Mouse (Mus musculus) midbrain, embryonic 15.5 days (tissue): ENCODE data around the gene Mbd4. TPM values are rescaled to one million over a fixed set of nuclear protein-coding genes. Genes with fewer than 3 reads are reported as not detected.
A peak's percentile ranks its signal among the peaks of the same experiment; 100 is the strongest.
"Not testable (repeated sequence)": the region's sequence is repeated elsewhere in the genome, so short reads cannot be mapped to it uniquely, and the experiment has no call there.

Experiments used
- ATAC-seq: fragments of 200-750 bp; cut with Nextera tagmentation; replicated peaks from 2 replicates; pipeline ENCODE4 v1.8.0; 2017; ENCODE audit warnings: moderate TSS enrichment
- H3K27ac ChIP-seq: fragments of 300-500 bp; sonication (generic); 2 replicates; pipeline ENCODE4 v1.5.1; 2015; ENCODE audit warnings: mild to moderate bottlenecking, inconsistent platforms
- H3K27me3 ChIP-seq: fragments of 300-500 bp; sonication (generic); replicated peaks from 2 replicates; pipeline ENCODE4 v1.6.1; 2015; ENCODE audit warnings: inconsistent platforms
- H3K36me3 ChIP-seq: fragments of 300-500 bp; sonication (generic); replicated peaks from 2 replicates; pipeline ENCODE4 v1.6.1; 2015; ENCODE audit warnings: inconsistent platforms
- H3K4me1 ChIP-seq: fragments of 300-500 bp; sonication (generic); 2 replicates; pipeline ENCODE4 v1.6.1; 2015; ENCODE audit warnings: inconsistent platforms
- H3K4me2 ChIP-seq: fragments of 300-500 bp; sonication (generic); 2 replicates; pipeline ENCODE4 v1.6.1; 2015; ENCODE audit warnings: inconsistent platforms, mild to moderate bottlenecking, moderate library complexity
- H3K4me3 ChIP-seq: fragments of 300-500 bp; sonication (generic); 2 replicates; pipeline ENCODE4 v1.5.1; 2015; ENCODE audit warnings: mild to moderate bottlenecking, inconsistent platforms
- H3K9ac ChIP-seq: fragments of 300-500 bp; sonication (generic); 2 replicates; pipeline ENCODE4 v1.6.1; 2015; ENCODE audit warnings: mild to moderate bottlenecking, inconsistent platforms
- H3K9me3 ChIP-seq: fragments of 300-500 bp; sonication (generic); 2 replicates; pipeline ENCODE4 v1.6.1; 2016; ENCODE audit warnings: inconsistent platforms
- WGBS: fragments of 180-500 bp; shearing (Covaris S2); methylation state at CpG from one replicate; pipeline ENCODE4 v1.1.7; 2015; ENCODE audit warnings: mixed read lengths; 5-methylcytosine and 5-hydroxymethylcytosine counted together
- polyA plus RNA-seq: library from polyadenylated mRNA; unstranded; fragments of >200 nt; fragmentation: Nextera tagmentation; extraction: Ambion mirVana; gene quantifications from 2 replicates; pipeline ENCODE4 v1.2.1, GENCODE M21; 2015

Mbd4 gene
- polyA plus RNA-seq, 1 experiment from 2014 or later = 9.4 TPM

- WGBS = 85% methylated on average over 6 of the region's 6 CpGs
- no peaks in the 10 kb centered on the region for H3K4me1 ChIP-seq
- no peak overlapping the region for H3K9ac ChIP-seq
- ATAC-seq = no peak
- H3K4me2 ChIP-seq = no peak overlapping the region
- no peak overlapping the region for H3K27ac ChIP-seq
- H3K27me3 ChIP-seq = no peaks in the 10 kb centered on the region
- H3K9me3 ChIP-seq = no peaks in the 10 kb centered on the region
- no peak overlapping the region for H3K4me3 ChIP-seq
- H3K36me3 ChIP-seq = no peaks in the 10 kb centered on the region
Observed at GRCm38 (mm10) chr6:115830779-115831601, 22.2 kb downstream of the Mbd4 start.

- peak overlapping the region; percentile 15; the same call in 1 of the 2 replicates for H3K4me3 ChIP-seq
- not testable (repeated sequence) for H3K27me3 ChIP-seq, H3K27ac ChIP-seq
Observed at GRCm38 (mm10) chr6:115823850-115824464, 29.2 kb downstream of the Mbd4 start.

GRCm38 (mm10) chr6:115821216-115821993 is 31.8 kb downstream of the Mbd4 start:
- no peaks in the 10 kb centered on the region for H3K27me3 ChIP-seq
- H3K4me3 ChIP-seq = no peak overlapping the region
- no peak for ATAC-seq
- H3K27ac ChIP-seq = no peak overlapping the region
- 86% methylated on average over 8 of the region's 8 CpGs for WGBS
- H3K9me3 ChIP-seq = no peaks in the 10 kb centered on the region
- H3K4me1 ChIP-seq = 0 out of 2 replicates have a peak, but pooled peaks cover 4% of the 10 kb centered on the region
- H3K36me3 ChIP-seq = no peaks in the 10 kb centered on the region
- H3K9ac ChIP-seq = no peak overlapping the region
- H3K4me2 ChIP-seq = no peak overlapping the region

More at GRCm38 (mm10) chr6:115823850-115824464, 29.2 kb downstream of the Mbd4 start:
- not testable (repeated sequence) for H3K9ac ChIP-seq, H3K4me1 ChIP-seq, H3K9me3 ChIP-seq, H3K36me3 ChIP-seq
- ATAC-seq = peak; percentile 83
- peak overlapping the region; percentile 30 for H3K4me2 ChIP-seq
- WGBS = 3% methylated on average over 5 of the region's 11 CpGs

GRCm38 (mm10) chr6:115818129-115818528 is 35.0 kb downstream of the Mbd4 start:
- Histone ChIP-seq H3K4me2 (no peak overlapping the region), H3K27me3 (no peaks in the 10 kb centered on the region), H3K36me3 (no peaks in the 10 kb centered on the region), H3K4me3 (no peak overlapping the region), H3K4me1 (no peaks in the 10 kb centered on the region), H3K9ac (no peak overlapping the region), H3K27ac (no peak overlapping the region), H3K9me3 (no peaks in the 10 kb centered on the region)
- WGBS = 74% methylated on average over 2 of the region's 2 CpGs
- no peak for ATAC-seq

GRCm38 (mm10) chr6:115815041-115815440 is 38.1 kb downstream of the Mbd4 start:
- ATAC-seq = no peak
- Histone ChIP-seq H3K27ac (no peak overlapping the region), H3K9me3 (no peaks in the 10 kb centered on the region), H3K36me3 (no peaks in the 10 kb centered on the region), H3K9ac (no peak overlapping the region), H3K4me2 (no peak overlapping the region), H3K4me3 (no peak overlapping the region), H3K27me3 (no peaks in the 10 kb centered on the region), H3K4me1 (no peaks in the 10 kb centered on the region)
- 79% methylated on average over 4 of the region's 4 CpGs for WGBS

GRCm38 (mm10) chr6:115814104-115814503 is 39.1 kb downstream of the Mbd4 start:
- 32% methylated on average over 4 of the region's 4 CpGs for WGBS
- no peaks in the 10 kb centered on the region for H3K9me3 ChIP-seq
- no peak overlapping the region for H3K4me2 ChIP-seq
- no peak overlapping the region for H3K4me3 ChIP-seq
- H3K4me1 ChIP-seq = no peaks in the 10 kb centered on the region
- H3K9ac ChIP-seq = no peak overlapping the region
- no peaks in the 10 kb centered on the region for H3K36me3 ChIP-seq
- H3K27ac ChIP-seq = no peak overlapping the region
- no peaks in the 10 kb centered on the region for H3K27me3 ChIP-seq
- no peak for ATAC-seq

- Histone ChIP-seq H3K4me3 (no peak overlapping the region), H3K4me2 (no peak overlapping the region), H3K9me3 (no peaks in the 10 kb centered on the region), H3K36me3 (no peaks in the 10 kb centered on the region), H3K27ac (no peak overlapping the region), H3K27me3 (no peaks in the 10 kb centered on the region), H3K4me1 (peaks cover 12% of the 10 kb centered on the region), H3K9ac (no peak overlapping the region)
- ATAC-seq = no peak
- WGBS = 71% methylated on average over 8 of the region's 8 CpGs
Observed at GRCm38 (mm10) chr6:115811606-115812005, 41.6 kb downstream of the Mbd4 start.

- peaks cover 6% of the 10 kb centered on the region for H3K36me3 ChIP-seq
- peak; percentile 91 for ATAC-seq
- peaks cover 22% of the 10 kb centered on the region for H3K4me1 ChIP-seq
- no peaks in the 10 kb centered on the region for H3K9me3 ChIP-seq
- peak within 1 kb of the TSS; percentile 87 for H3K9ac ChIP-seq
- no peaks in the 10 kb centered on the region for H3K27me3 ChIP-seq
- peak within 1 kb of the TSS; percentile 75 for H3K4me3 ChIP-seq
- WGBS = under 1% methylated on average over 47 of the region's 47 CpGs
- peak within 1 kb of the TSS; percentile 92 for H3K27ac ChIP-seq
- H3K4me2 ChIP-seq = peak within 1 kb of the TSS; percentile 83
Observed at GRCm38 (mm10) chr6:115808488-115809231, 44.5 kb downstream of the Mbd4 start, which contains the start of gene Rpl32. Gene Rpl32, minus strand, starts transcription at chr6:115808747.

- peak overlapping the region; percentile 83 for H3K4me2 ChIP-seq
- H3K4me3 ChIP-seq = peak overlapping the region; percentile 75
- peaks cover 22% of the 10 kb centered on the region for H3K4me1 ChIP-seq
- peak overlapping the region; percentile 92 for H3K27ac ChIP-seq
- 0 out of 2 replicates have a peak, but pooled peaks have one; percentile 16 for ATAC-seq
- H3K9me3 ChIP-seq = no peaks in the 10 kb centered on the region
- 0% methylated on average over 22 of the region's 22 CpGs for WGBS
- H3K27me3 ChIP-seq = no peaks in the 10 kb centered on the region
- peaks cover 6% of the 10 kb centered on the region for H3K36me3 ChIP-seq
- peak overlapping the region; percentile 87 for H3K9ac ChIP-seq
Observed at GRCm38 (mm10) chr6:115808196-115808487, 45.0 kb downstream of the Mbd4 start.

- Histone ChIP-seq H3K4me1 (peaks cover 22% of the 10 kb centered on the region), H3K9me3 (no peaks in the 10 kb centered on the region), H3K4me2 (peak overlapping the region; percentile 83), H3K9ac (peak overlapping the region; percentile 87), H3K27me3 (no peaks in the 10 kb centered on the region), H3K27ac (peak overlapping the region; percentile 92), H3K36me3 (peaks cover 7% of the 10 kb centered on the region), H3K4me3 (peak overlapping the region; percentile 75)
- ATAC-seq = 0 out of 2 replicates have a peak, but pooled peaks have one; percentile 1
- WGBS = 5% methylated on average over 15 of the region's 15 CpGs
Observed at GRCm38 (mm10) chr6:115807464-115808195, 45.5 kb downstream of the Mbd4 start.

- WGBS = 67% methylated on average over 10 of the region's 10 CpGs
- H3K36me3 ChIP-seq = peaks cover 26% of the 10 kb centered on the region
- ATAC-seq = no peak
Observed at GRCm38 (mm10) chr6:115804432-115805192, 48.6 kb downstream of the Mbd4 start.

More at GRCm38 (mm10) chr6:115804432-115805192, 48.6 kb downstream of the Mbd4 start:
- Histone ChIP-seq H3K9me3 (no peaks in the 10 kb centered on the region), H3K4me3 (no peak overlapping the region), H3K27me3 (no peaks in the 10 kb centered on the region), H3K9ac (no peak overlapping the region), H3K4me1 (peaks cover 22% of the 10 kb centered on the region), H3K4me2 (no peak overlapping the region), H3K27ac (no peak overlapping the region)
